Mouse (Mus musculus): ENCODE results near the gene Coq8b. TPM values are rescaled to one million over a fixed set of nuclear protein-coding genes. Genes with fewer than 3 reads are reported as not detected.
A peak's percentile ranks its signal among the peaks of the same experiment; 100 is the strongest.

Gene Coq8b
- polyA plus RNA-seq, 1 experiment from 2014 or later = 15.9 TPM

- H3K4me1 ChIP-seq (ENCODE audit: control insufficient read depth, insufficient read depth, low read length) = no peaks in the 10 kb centered on the region
- no peaks in the 10 kb centered on the region for H3K27me3 ChIP-seq (ENCODE audit: control insufficient read depth, insufficient read depth, low read length)
- WGBS = 48% methylated on average over 32 of the region's 32 CpGs
- H3K9me3 ChIP-seq (replicated peaks; ENCODE audit: control insufficient read depth, low read length) = no peaks in the 10 kb centered on the region
- H3K4me2 ChIP-seq (ENCODE audit: low read depth, low read length) = peak overlapping the region; percentile 36; the same call in 1 of the 2 replicates
- no peak overlapping the region for H3K27ac ChIP-seq (ENCODE audit: low read length)
- no peak overlapping the region for H3K9ac ChIP-seq (ENCODE audit: low read length)
- ATAC-seq (replicated peaks; ENCODE audit: extremely low read depth, insufficient read depth, low FRiP score) = no peak; the same call in 1 of the 2 replicates
- H3K36me3 ChIP-seq (ENCODE audit: control insufficient read depth, insufficient read depth) = peaks cover 37% of the 10 kb centered on the region
- no peak overlapping the region for H3K4me3 ChIP-seq (ENCODE audit: low read length)
These were observed 41.0 kb downstream of the Coq8b start for GRCm38 (mm10) chr7:27273739-27274351.

GRCm38 (mm10) chr7:27274916-27275315, 42.1 kb downstream of the Coq8b start:
- Histone ChIP-seq H3K4me1 (ENCODE audit: control insufficient read depth, insufficient read depth, low read length) (no peaks in the 10 kb centered on the region), H3K4me3 (ENCODE audit: low read length) (no peak overlapping the region), H3K27me3 (ENCODE audit: control insufficient read depth, insufficient read depth, low read length) (no peaks in the 10 kb centered on the region), H3K27ac (ENCODE audit: low read length) (no peak overlapping the region), H3K4me2 (ENCODE audit: low read depth, low read length) (no peak overlapping the region), H3K36me3 (ENCODE audit: control insufficient read depth, insufficient read depth) (peaks cover 28% of the 10 kb centered on the region), H3K9me3 (replicated peaks; ENCODE audit: control insufficient read depth, low read length) (no peaks in the 10 kb centered on the region), H3K9ac (ENCODE audit: low read length) (no peak overlapping the region)
- ATAC-seq (replicated peaks; ENCODE audit: extremely low read depth, insufficient read depth, low FRiP score) = no peak
- WGBS = 78% methylated on average over 4 of the region's 4 CpGs

- no peak for ATAC-seq (replicated peaks; ENCODE audit: extremely low read depth, insufficient read depth, low FRiP score)
- 61% methylated on average over 7 of the region's 7 CpGs for WGBS
- Histone ChIP-seq H3K4me1 (ENCODE audit: control insufficient read depth, insufficient read depth, low read length) (no peaks in the 10 kb centered on the region), H3K4me2 (ENCODE audit: low read depth, low read length) (no peak overlapping the region), H3K27ac (ENCODE audit: low read length) (no peak overlapping the region), H3K9me3 (replicated peaks; ENCODE audit: control insufficient read depth, low read length) (no peaks in the 10 kb centered on the region), H3K36me3 (ENCODE audit: control insufficient read depth, insufficient read depth) (peaks cover 22% of the 10 kb centered on the region), H3K4me3 (ENCODE audit: low read length) (no peak overlapping the region), H3K27me3 (ENCODE audit: control insufficient read depth, insufficient read depth, low read length) (no peaks in the 10 kb centered on the region), H3K9ac (ENCODE audit: low read length) (no peak overlapping the region)
These were observed 43.2 kb downstream of the Coq8b start for GRCm38 (mm10) chr7:27276021-27276420.

- no peak for ATAC-seq (replicated peaks; ENCODE audit: extremely low read depth, insufficient read depth, low FRiP score)
- WGBS = 94% methylated on average over 3 of the region's 3 CpGs
- peaks cover 18% of the 10 kb centered on the region for H3K36me3 ChIP-seq (ENCODE audit: control insufficient read depth, insufficient read depth)
These were observed 44.4 kb downstream of the Coq8b start for GRCm38 (mm10) chr7:27277191-27277590.

GRCm38 (mm10) chr7:27281717-27282116, 48.9 kb downstream of the Coq8b start:
- H3K9me3 ChIP-seq (replicated peaks; ENCODE audit: control insufficient read depth, low read length) = no peaks in the 10 kb centered on the region
- ATAC-seq (replicated peaks; ENCODE audit: extremely low read depth, insufficient read depth, low FRiP score) = no peak
- H3K27me3 ChIP-seq (ENCODE audit: control insufficient read depth, insufficient read depth, low read length) = peaks cover 9% of the 10 kb centered on the region
- peaks cover 15% of the 10 kb centered on the region for H3K36me3 ChIP-seq (ENCODE audit: control insufficient read depth, insufficient read depth)
- no peak overlapping the region for H3K4me2 ChIP-seq (ENCODE audit: low read depth, low read length)
- no peak overlapping the region for H3K27ac ChIP-seq (ENCODE audit: low read length)
- H3K4me1 ChIP-seq (ENCODE audit: control insufficient read depth, insufficient read depth, low read length) = peaks cover 4% of the 10 kb centered on the region; the same call in 1 of the 2 replicates
- H3K9ac ChIP-seq (ENCODE audit: low read length) = no peak overlapping the region
- no peak overlapping the region for H3K4me3 ChIP-seq (ENCODE audit: low read length)
- 57% methylated on average over 13 of the region's 13 CpGs for WGBS

More at GRCm38 (mm10) chr7:27277191-27277590, 44.4 kb downstream of the Coq8b start:
- no peak overlapping the region for H3K4me3 ChIP-seq (ENCODE audit: low read length)
- no peak overlapping the region for H3K9ac ChIP-seq (ENCODE audit: low read length)
- no peaks in the 10 kb centered on the region for H3K4me1 ChIP-seq (ENCODE audit: control insufficient read depth, insufficient read depth, low read length)
- no peaks in the 10 kb centered on the region for H3K27me3 ChIP-seq (ENCODE audit: control insufficient read depth, insufficient read depth, low read length)
- H3K9me3 ChIP-seq (replicated peaks; ENCODE audit: control insufficient read depth, low read length) = no peaks in the 10 kb centered on the region
- no peak overlapping the region for H3K27ac ChIP-seq (ENCODE audit: low read length)
- H3K4me2 ChIP-seq (ENCODE audit: low read depth, low read length) = no peak overlapping the region

- no peak for ATAC-seq (replicated peaks; ENCODE audit: extremely low read depth, insufficient read depth, low FRiP score)
- Histone ChIP-seq H3K4me3 (ENCODE audit: low read length) (no peak overlapping the region), H3K9me3 (replicated peaks; ENCODE audit: control insufficient read depth, low read length) (no peaks in the 10 kb centered on the region), H3K4me2 (ENCODE audit: low read depth, low read length) (no peak overlapping the region), H3K9ac (ENCODE audit: low read length) (no peak overlapping the region), H3K27ac (ENCODE audit: low read length) (no peak overlapping the region), H3K27me3 (ENCODE audit: control insufficient read depth, insufficient read depth, low read length) (peaks cover 9% of the 10 kb centered on the region), H3K4me1 (ENCODE audit: control insufficient read depth, insufficient read depth, low read length) (peaks cover 4% of the 10 kb centered on the region; the same call in 1 of the 2 replicates), H3K36me3 (ENCODE audit: control insufficient read depth, insufficient read depth) (peaks cover 11% of the 10 kb centered on the region)
- 66% methylated on average over 4 of the region's 4 CpGs for WGBS
These were observed 49.4 kb downstream of the Coq8b start for GRCm38 (mm10) chr7:27282225-27282624.

GRCm38 (mm10) chr7:27284865-27285697, 52.3 kb downstream of the Coq8b start:
- no peak overlapping the region for H3K4me3 ChIP-seq (ENCODE audit: low read length)
- WGBS = 2% methylated on average over 28 of the region's 28 CpGs

GRCm38 (mm10) chr7:27285698-27286066, 52.9 kb downstream of the Coq8b start:
- ATAC-seq (replicated peaks; ENCODE audit: extremely low read depth, insufficient read depth, low FRiP score) = peak; percentile 49; the same call in 1 of the 2 replicates
- Histone ChIP-seq H3K4me2 (ENCODE audit: low read depth, low read length) (peak overlapping the region; percentile 16; the same call in 1 of the 2 replicates), H3K27ac (ENCODE audit: low read length) (no peak overlapping the region), H3K27me3 (ENCODE audit: control insufficient read depth, insufficient read depth, low read length) (peaks cover 9% of the 10 kb centered on the region), H3K9me3 (replicated peaks; ENCODE audit: control insufficient read depth, low read length) (0 out of 2 replicates have a peak, but pooled peaks cover 2% of the 10 kb centered on the region), H3K36me3 (ENCODE audit: control insufficient read depth, insufficient read depth) (no peaks in the 10 kb centered on the region), H3K4me1 (ENCODE audit: control insufficient read depth, insufficient read depth, low read length) (peaks cover 4% of the 10 kb centered on the region; the same call in 1 of the 2 replicates), H3K9ac (ENCODE audit: low read length) (no peak overlapping the region), H3K4me3 (ENCODE audit: low read length) (no peak overlapping the region)
- 4% methylated on average over 8 of the region's 8 CpGs for WGBS

More at GRCm38 (mm10) chr7:27284865-27285697, 52.3 kb downstream of the Coq8b start:
- Histone ChIP-seq H3K4me1 (ENCODE audit: control insufficient read depth, insufficient read depth, low read length) (peaks cover 4% of the 10 kb centered on the region; the same call in 1 of the 2 replicates), H3K27me3 (ENCODE audit: control insufficient read depth, insufficient read depth, low read length) (peaks cover 9% of the 10 kb centered on the region), H3K9ac (ENCODE audit: low read length) (no peak overlapping the region), H3K36me3 (ENCODE audit: control insufficient read depth, insufficient read depth) (no peaks in the 10 kb centered on the region), H3K27ac (ENCODE audit: low read length) (no peak overlapping the region), H3K9me3 (replicated peaks; ENCODE audit: control insufficient read depth, low read length) (0 out of 2 replicates have a peak, but pooled peaks cover 2% of the 10 kb centered on the region), H3K4me2 (ENCODE audit: low read depth, low read length) (peak overlapping the region; percentile 16; the same call in 1 of the 2 replicates)
- ATAC-seq (replicated peaks; ENCODE audit: extremely low read depth, insufficient read depth, low FRiP score) = peak; percentile 43; the same call in 1 of the 2 replicates

GRCm38 (mm10) chr7:27288732-27289131, 55.9 kb downstream of the Coq8b start:
- H3K4me3 ChIP-seq (ENCODE audit: low read length) = no peak overlapping the region
- 86% methylated on average over 7 of the region's 7 CpGs for WGBS
- H3K36me3 ChIP-seq (ENCODE audit: control insufficient read depth, insufficient read depth) = no peaks in the 10 kb centered on the region
- no peak overlapping the region for H3K27ac ChIP-seq (ENCODE audit: low read length)
- H3K9me3 ChIP-seq (replicated peaks; ENCODE audit: control insufficient read depth, low read length) = 0 out of 2 replicates have a peak, but pooled peaks cover 2% of the 10 kb centered on the region
- no peak for ATAC-seq (replicated peaks; ENCODE audit: extremely low read depth, insufficient read depth, low FRiP score)
- peaks cover 6% of the 10 kb centered on the region; the same call in 1 of the 2 replicates for H3K4me1 ChIP-seq (ENCODE audit: control insufficient read depth, insufficient read depth, low read length)
- no peak overlapping the region for H3K4me2 ChIP-seq (ENCODE audit: low read depth, low read length)
- H3K9ac ChIP-seq (ENCODE audit: low read length) = no peak overlapping the region
- peaks cover 9% of the 10 kb centered on the region for H3K27me3 ChIP-seq (ENCODE audit: control insufficient read depth, insufficient read depth, low read length)

Measured in heart, embryonic 16.5 days (tissue).